Mouse (Mus musculus): Measurements from ENCODE around the gene Gm2244. TPM values are rescaled to one million over a fixed set of nuclear protein-coding genes. Genes with fewer than 3 reads are reported as not detected.
"Not testable (repeated sequence)": the region's sequence is repeated elsewhere in the genome, so short reads cannot be mapped to it uniquely, and the experiment has no call there.

Gene Gm2244
- not detected in 2 replicates for polyA plus RNA-seq (2015; fragmentation: Nextera tagmentation; extraction: Ambion mirVana)

GRCm38 (mm10) chr14:19549863-19550262 lies at the start of gene Gm2244:
Gm2244 (minus strand) TSS chr14:19549963.
- not testable (repeated sequence) for H3K4me2 ChIP-seq (replicated peaks); H3K9ac ChIP-seq; H3K27me3 ChIP-seq (replicated peaks); H3K9me3 ChIP-seq; H3K4me1 ChIP-seq (replicated peaks); H3K36me3 ChIP-seq; H3K27ac ChIP-seq; ATAC-seq; H3K4me3 ChIP-seq (replicated peaks)
- WGBS = 72% methylated on average over 1 of the region's 3 CpGs

GRCm38 (mm10) chr14:19584804-19585667 lies 35.3 kb upstream of the Gm2244 start, which contains the start of gene Gm2237:
Gm2237 (minus strand) TSS chr14:19585135.
- not testable (repeated sequence) for H3K36me3 ChIP-seq; H3K4me1 ChIP-seq (replicated peaks); ATAC-seq; H3K9me3 ChIP-seq; H3K27me3 ChIP-seq (replicated peaks)
- H3K4me3 ChIP-seq (replicated peaks) = peak within 1 kb of the TSS; percentile 43
- H3K27ac ChIP-seq = 0 out of 2 replicates have a peak within 1 kb of the TSS, but pooled peaks have one; percentile 36
- H3K4me2 ChIP-seq (replicated peaks) = peak within 1 kb of the TSS; percentile 61
- peak within 1 kb of the TSS; percentile 28; the same call in 1 of the 2 replicates for H3K9ac ChIP-seq
- WGBS = 0% methylated on average over 9 of the region's 62 CpGs

Other genes starting within 250 kb of the Gm2244 start
- not detected in 2 replicates for gene Gm21738, start 131.0 kb downstream of the Gm2244 start, polyA plus RNA-seq (2015; fragmentation: Nextera tagmentation; extraction: Ambion mirVana)
- gene Gm2237, start 35.2 kb upstream of the Gm2244 start, polyA plus RNA-seq (2015; fragmentation: Nextera tagmentation; extraction: Ambion mirVana) = 1.7 and 1.8 TPM in 2 replicates
- not detected in 2 replicates for gene Gm5458, start 52.6 kb upstream of the Gm2244 start, polyA plus RNA-seq (2015; fragmentation: Nextera tagmentation; extraction: Ambion mirVana)
- gene Nid2, start 201.3 kb upstream of the Gm2244 start, polyA plus RNA-seq (2015; fragmentation: Nextera tagmentation; extraction: Ambion mirVana) = 68.9 and 76.8 TPM in 2 replicates

Measured in intestine, embryonic 15.5 days (tissue).